Mouse (Mus musculus): ENCODE results near the gene Rfk.

DNA sequence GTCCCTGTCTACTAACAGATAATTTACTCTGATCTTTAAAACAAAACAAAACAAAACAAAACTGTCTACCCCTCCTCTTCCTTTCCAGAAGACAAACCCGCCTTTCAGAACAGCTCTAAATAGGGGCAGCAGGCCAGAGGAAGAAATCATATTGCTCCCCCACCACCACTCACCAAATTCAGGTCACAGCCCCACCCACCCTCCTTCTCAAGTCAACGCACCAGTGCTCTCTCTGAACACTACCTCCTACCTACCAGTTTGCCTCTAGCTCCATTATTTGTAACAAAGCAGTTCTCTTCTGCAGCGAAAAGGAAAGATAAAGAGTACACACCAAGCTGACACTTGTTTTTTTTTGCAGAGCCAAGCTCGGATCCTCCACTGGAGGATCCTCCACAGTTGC is 38.5 kb upstream of the Rfk start:
- no peak for TF ChIP-seq CTCF (IDR thresholded peaks at IDR 0.05; ENCODE audit: low read depth)
- no peak for TF ChIP-seq EP300 (IDR thresholded peaks at IDR 0.05; ENCODE audit: low read depth)

Data from liver, postnatal 0 days (tissue).